Mouse (Mus musculus) adrenal gland (tissue): ENCODE results near the gene Ap4b1.

ENCODE experiments used
- intact Hi-C: fragments of 180-260 bp; cut with DNase I; formaldehyde crosslinking; loops from one replicate; pipeline ENCODE4 v1.15.1; 2025

Gene Ap4b1

DNA sequence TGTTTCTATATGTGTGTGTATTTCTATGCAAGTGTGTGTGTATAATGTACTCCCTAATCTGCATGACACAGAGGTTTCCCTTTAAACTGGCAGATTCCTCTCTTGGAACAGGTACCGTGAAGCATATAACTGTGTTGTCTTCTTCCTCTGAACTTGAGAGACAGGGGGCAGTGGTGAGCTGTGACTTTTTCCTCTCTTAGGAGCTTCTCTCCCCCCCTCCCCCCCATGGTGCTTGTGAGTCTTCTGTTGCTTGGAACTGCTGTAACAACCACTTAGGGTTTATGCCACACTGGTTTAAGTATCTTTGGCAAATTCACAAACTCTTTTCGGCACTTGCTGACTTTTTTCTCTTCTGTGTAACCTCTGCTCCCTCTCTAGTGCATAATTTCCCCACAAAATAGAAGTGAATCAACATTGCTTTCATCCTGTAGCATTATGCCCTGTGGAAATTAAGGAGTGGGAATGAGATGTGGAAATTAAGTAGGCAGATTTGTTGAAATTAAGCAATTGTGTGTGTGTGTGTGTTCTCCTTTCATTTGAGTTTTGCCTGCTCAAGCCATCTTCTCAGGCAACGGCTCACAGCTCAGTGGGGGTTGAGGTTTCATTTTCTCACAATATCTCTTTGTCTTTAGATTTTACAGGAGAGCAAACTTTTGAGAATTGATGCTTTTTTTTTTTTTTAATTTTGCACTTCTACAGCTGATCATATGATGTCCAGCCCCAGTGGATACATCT, 43.4 kb downstream of the Ap4b1 start:
- intact Hi-C loops: no loop called here

DNA sequence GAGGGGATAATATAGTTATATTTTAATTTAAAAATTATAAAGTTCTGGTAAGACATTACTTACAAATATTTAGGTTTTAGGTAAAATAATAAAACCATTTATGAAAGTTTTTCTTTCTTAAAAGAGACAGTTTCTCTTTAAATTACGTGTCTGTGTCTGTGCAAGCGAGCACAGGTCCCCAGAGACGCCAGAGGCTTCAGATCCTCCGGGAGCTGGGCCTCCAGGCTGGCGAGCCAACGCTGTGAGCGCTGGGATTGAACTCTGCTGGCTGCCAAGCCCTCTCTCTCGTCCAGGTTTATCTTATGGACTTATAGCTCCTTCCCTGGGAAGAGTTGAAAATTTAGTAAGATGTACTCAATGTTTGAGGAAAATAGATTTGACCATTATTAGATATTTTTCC, 44.5 kb downstream of the Ap4b1 start:
- intact Hi-C loops: no loop called here

DNA sequence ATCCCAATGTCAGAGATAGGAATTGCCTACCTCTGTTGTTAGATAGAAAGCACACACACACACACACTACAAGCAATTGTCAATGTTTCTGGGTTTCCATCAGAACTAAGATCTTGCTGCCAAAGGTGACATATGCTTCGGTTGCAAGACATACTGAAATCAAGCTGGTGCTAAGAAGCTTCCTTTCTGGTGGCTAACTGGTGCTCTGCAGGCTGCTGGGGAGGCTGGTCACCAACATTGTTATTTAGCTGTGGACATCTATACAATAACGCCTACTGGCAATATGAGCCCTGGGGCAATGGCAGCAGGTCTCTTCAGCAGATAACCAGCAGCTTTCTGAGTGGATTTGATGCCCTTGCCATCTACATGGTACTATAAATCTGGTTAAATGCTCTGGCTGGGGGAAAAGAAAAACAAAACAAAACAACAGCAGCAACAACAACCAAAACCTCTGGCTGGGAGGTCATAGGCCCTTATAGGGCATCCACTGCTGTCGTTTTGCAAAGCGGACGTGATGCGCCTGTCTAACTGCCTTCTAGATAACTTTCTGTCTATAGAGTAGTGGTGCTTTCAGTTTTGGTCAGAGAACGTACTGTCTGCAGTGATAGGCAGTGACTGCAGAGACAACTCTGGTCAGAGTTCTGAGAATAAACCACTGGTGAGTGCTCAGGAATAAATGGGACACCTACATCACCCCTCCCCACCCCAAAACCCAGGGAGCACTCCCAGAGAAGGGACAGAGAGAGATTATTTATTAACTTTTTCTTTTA, 47.9 kb downstream of the Ap4b1 start:
- intact Hi-C loops: no loop called here

DNA sequence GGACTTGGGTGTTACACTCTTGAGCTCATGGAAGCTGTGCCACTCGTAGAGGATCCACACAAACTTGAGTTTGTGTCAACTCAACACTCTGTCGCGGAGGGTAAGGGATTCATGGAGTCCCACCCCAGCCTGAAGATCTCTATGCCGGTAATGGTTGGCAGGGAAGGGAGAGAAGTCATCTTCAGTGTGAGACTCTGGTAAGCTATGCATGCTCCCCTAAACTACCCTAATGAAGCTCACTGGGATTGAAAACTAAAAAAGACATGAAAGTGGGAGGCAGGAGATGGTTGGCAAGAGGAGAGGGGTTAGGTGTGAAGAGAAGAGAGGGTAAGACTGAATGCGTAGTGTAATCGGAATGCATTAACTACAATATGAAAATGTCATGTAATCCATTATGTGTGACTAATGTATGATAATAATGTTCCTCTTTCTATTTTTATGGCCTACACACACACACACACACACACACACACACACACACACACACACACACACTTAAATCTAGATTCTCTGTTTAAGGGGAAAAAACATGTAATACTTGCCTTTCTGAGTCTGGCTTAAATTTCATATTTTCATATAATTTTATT, 48.8 kb downstream of the Ap4b1 start:
- intact Hi-C loops: no loop called here

DNA sequence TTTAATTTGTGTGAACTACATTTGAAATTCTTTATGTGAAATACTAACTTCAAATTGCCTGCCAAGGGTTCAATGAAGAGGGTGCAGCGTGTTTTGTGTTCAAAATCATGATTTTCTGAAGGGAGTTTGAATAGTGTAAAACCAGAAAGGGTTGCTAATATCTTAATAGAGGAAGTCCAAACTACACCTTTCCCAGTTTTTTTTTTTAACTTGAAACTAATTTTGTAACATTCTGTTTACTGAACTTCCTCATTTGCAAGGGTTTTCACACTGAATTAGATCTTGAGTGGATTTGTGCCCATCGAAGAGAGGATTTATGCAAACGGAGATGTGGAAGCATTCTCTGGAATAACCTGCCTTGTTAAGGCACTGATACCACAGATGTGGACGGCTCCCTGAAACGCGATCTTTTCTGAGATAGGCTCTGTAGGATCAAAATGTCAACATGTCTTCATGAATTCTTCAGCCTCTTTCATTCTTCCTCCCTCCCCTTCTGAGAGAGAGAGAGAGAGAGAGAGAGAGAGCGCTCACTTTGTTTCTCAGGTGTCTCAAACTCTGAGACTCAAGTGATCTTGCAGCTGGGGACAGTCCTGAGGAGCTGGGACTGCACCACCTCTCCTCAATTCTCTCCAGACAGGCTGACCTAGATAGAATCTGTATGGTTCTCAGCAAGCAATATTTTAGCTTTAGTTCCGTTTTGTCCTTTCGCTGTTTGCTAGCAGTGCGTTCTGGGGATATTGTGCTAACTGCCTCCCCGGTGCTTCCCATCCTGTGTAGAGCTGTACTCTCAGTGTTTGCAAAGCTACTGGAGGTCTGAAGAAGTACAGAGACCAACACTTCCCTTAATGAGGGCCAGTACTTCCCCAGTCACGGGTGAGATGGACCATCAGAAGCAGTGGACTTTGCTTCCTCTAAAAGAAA, 49.8 kb downstream of the Ap4b1 start, which contains the start of gene Ptpn22:
Gene Ptpn22, plus strand, starts transcription at position 915 of the 921 bp plus-strand sequence.
- intact Hi-C loops: no loop called here

DNA sequence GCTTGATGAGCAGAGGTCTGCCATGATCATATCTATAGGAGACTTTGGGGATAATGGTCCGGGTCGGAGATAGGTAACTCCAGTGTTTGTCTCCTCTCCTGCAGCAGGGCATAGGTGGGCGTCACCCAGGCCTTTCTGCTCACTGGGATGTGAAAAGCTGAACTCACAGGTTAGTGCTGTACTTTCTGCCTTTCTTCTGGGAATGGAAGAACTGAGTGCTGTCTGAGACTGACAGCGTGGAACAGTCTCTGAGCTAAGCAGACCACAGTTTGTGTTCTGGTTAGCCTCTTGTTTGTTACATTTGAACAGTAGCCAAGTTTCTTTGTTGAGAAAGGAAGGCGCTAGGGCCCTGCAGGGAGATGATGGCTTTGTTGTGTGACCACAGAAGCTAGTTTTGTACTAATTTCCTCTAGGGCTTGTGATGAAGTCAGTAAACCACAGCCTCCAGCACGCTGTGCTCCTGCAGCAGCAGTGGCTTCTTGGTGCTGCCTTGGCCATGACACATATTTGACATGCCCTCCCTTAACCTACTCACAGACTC, 50.6 kb downstream of the Ap4b1 start:
- intact Hi-C loops: no loop called here

DNA sequence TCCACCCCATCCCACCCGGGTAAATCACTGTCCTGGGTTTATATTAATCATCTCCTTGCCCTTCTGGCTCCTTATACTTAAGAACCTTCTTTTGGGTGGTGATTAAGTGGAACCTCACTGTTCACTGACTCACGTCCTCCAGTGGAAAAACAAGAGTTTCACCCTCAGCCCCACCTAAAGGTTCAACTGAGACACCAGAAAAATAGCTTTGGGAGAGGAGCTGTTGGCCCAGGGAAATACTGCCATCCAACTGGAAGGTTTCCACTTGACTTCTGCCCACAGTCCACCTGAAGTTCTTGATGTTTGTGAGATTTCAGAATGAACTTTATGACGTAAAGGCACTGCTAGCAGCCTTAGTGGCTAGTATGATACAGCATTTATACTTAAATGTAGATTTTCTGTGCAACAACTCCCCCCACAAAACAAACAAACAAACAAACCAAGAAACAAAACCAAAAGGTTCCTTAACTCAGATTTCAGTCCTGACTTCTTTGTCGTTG, 53.5 kb downstream of the Ap4b1 start:
- intact Hi-C loops: no loop called here

DNA sequence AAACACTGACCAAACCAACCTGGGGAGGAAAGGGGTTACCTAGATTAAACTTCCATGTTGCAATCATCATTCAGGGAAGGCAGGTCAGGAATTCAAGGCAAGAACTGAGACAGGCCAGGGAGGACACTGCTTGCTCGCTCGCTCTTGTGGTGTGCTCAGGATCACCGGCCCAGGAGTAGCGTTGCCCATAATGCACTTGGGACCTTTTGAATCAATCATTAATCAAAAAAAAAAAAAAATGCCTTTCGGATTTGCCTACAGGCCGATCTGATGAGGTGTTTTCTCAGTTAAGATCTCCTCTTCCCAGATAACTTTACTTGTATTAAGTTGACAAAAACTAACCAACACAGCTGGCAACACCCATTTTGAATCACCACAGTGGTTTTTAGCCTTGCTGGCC, 54.9 kb downstream of the Ap4b1 start:
- intact Hi-C loops: no loop called here

DNA sequence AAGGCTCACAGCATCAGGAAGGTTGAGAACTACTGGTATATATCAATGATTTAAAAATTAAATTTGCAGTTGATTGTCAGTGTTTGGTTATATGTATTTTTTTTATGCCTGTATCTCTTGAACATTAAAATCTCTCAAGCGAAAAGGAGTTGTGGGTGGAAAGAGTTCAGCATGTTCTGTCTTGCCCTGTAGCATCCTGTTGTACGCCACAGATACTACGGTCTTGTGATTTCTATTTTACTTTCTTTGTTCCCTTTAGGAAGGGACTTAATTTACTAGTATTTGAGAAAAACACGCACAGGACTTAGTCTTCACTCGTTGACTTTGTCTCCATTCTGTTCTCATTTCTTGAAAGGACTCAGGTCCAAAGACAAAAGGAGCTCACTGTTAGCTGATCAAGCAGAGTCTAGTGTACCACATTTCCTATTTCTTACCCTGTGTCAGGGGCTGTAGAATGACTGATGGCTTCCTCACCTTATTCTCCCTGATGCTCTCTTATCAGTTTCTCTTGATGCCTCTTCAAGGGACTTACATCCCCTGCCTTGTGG, 58.2 kb downstream of the Ap4b1 start:
- intact Hi-C loops: no loop called here

DNA sequence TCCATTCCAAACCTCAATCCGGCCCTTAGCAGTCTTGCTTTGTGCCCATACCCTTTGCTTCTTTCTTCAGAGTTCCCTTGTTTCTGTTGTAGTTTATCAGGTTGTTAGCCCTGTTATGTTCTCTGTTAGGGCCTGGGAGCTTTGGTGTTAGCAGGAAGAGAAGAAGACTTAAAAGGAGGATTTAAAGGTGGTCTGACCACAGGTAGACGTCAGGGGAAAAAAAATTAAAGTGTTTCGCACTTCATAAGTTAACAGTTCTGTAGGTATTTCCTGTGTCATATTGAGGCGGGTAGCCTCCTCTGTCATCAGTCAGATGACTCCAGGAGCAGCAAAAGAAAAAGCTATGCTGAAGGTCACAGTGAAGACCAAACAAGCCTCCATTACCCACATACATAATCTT, 58.7 kb downstream of the Ap4b1 start:
- intact Hi-C loops: no loop called here
